Comparison of ENCODE assay signal across 16 mouse cellular contexts in genomic region chr3:132864329-132864919, GRCm38 (mm10).
DNase-seq lines count a peak whose midpoint lies in the region; ATAC-seq and TF ChIP-seq lines count a peak whose summit lies in the region.
"Had no signal": no experiment of that assay in that cellular context is flagged by ENCODE, and none has a peak within 500 bp of the region (broad histone marks: within the 10 kb centered on the region; RNA-seq: fewer than 3 reads in every experiment).

No protein-coding gene starts in this region.

- H3K27me3 ChIP-seq in Patski, result no peaks in the 10 kb centered on the region
- H3K27me3 ChIP-seq in kidney, postnatal 0 days (ENCODE audit: insufficient read depth, low read length), result no peaks in the 10 kb centered on the region
- H3K27me3 ChIP-seq: embryonic facial prominence, embryonic 12.5 days had no signal

- 65% methylated on average over 14 of the region's 14 CpGs for WGBS in kidney, postnatal 0 days

- H3K4me3 ChIP-seq in kidney, postnatal 0 days (replicated peaks; ENCODE audit: low read depth, low read length), result no peak overlapping the region
- H3K4me3 ChIP-seq: embryonic facial prominence, embryonic 12.5 days; megakaryocyte, embryonic 14.5 days had no signal

- H3K9me3 ChIP-seq in kidney, postnatal 0 days (replicated peaks; ENCODE audit: low read length), result no peaks in the 10 kb centered on the region
- H3K9me3 ChIP-seq: embryonic facial prominence, embryonic 12.5 days; megakaryocyte, embryonic 14.5 days had no signal

- ATAC-seq in Patski, result peak; percentile 58
- no peak for ATAC-seq in kidney, postnatal 0 days (replicated peaks; ENCODE audit: low FRiP score, low read depth)
- no peak for ATAC-seq in erythroblast, adult 5-6 weeks (replicated peaks; ENCODE audit: low FRiP score, poor library complexity, severe bottlenecking)
- ATAC-seq: inflammation-experienced regulatory T-cells, adult 6 months had no signal

- peak overlapping the region; percentile 62 for H3K27ac ChIP-seq in kidney, postnatal 0 days
- H3K27ac ChIP-seq: embryonic facial prominence, embryonic 12.5 days had no signal

- no peak overlapping the region for H3K9ac ChIP-seq in kidney, postnatal 0 days (ENCODE audit: low read depth, low read length)
- H3K9ac ChIP-seq: embryonic facial prominence, embryonic 12.5 days; liver, postnatal 0 days had no signal

- POLR2A ChIA-PET in Patski (lab: Charles Lee), result no interaction called here

- in situ Hi-C loops in Patski (cut with MboI; ENCODE audit: low pct_unique_long_range_greater_than_20kb), result no loop called here

- CTCF ChIA-PET in Patski (lab: Charles Lee), result interaction anchor here (0.8 to 2.3 kb wide), 3 partner anchors 28 to 222 kb away, joined by 3 to 7 read pairs (median 3); no protein-coding TSS in a partner anchor

- no peak overlapping the region; the same call in 1 of the 2 replicates for H3K4me2 ChIP-seq in kidney, postnatal 0 days (ENCODE audit: low read length)
- H3K4me2 ChIP-seq: embryonic facial prominence, embryonic 12.5 days had no signal

- no peaks in the 10 kb centered on the region for H3K36me3 ChIP-seq in kidney, postnatal 0 days (ENCODE audit: insufficient read depth, low read length)
- H3K36me3 ChIP-seq: embryonic facial prominence, embryonic 12.5 days had no signal

- DNase-seq in cerebellum, postnatal 10 days, result peak; percentile 57 to 60
- no peak for DNase-seq in cerebellum, adult 9-11 months
- peak; percentile 31 for DNase-seq in kidney, adult 9 months
- DNase-seq in kidney, adult 11 months, result no peak
- no peak for DNase-seq in Patski (ENCODE audit: low read depth, low spot score)
- no peak for DNase-seq in kidney, postnatal 0 days (ENCODE audit: low spot score)
- DNase-seq in right cerebral cortex, postnatal 36 days (ENCODE audit: low spot score in 2 of 2), result no peak
- DNase-seq: cerebellum, adult 9-10 months; heart, postnatal 14 days; right cerebral cortex, adult 18-20 months; thymus, postnatal 14 days had no signal

- peaks cover 21% of the 10 kb centered on the region for H3K4me1 ChIP-seq in kidney, postnatal 0 days (replicated peaks; ENCODE audit: insufficient read depth, low read length)
- H3K4me1 ChIP-seq: embryonic facial prominence, embryonic 12.5 days had no signal

- no peak for TF ChIP-seq CTCF in Patski (IDR thresholded peaks at IDR 0.05)
- no peak for TF ChIP-seq CTCF in kidney, postnatal 0 days (IDR thresholded peaks at IDR 0.05; ENCODE audit: low read depth)

Comparison
In these comparisons a context has a peak if more than half of its experiments do, and no peak if none do; other contexts are left out.
1. DNase-seq: peak in cerebellum, postnatal 10 days (2 of 2) and kidney, adult 9 months (single experiment); none in cerebellum, adult 9-11 months (single experiment), kidney, adult 11 months (single experiment), Patski (single experiment), kidney, postnatal 0 days (single experiment) and right cerebral cortex, postnatal 36 days (0 of 2).